Mouse (Mus musculus) regulatory T cell (primary cell): ENCODE data around the gene Col13a1.

Source experiments
- in situ Hi-C: fragments of 300-600 bp; cut with MboI, MseI; formaldehyde crosslinking; loops from one replicate; pipeline ENCODE4 v1.15.1; 2025; ENCODE audit warnings: high pct_unique_total_duplicates

Col13a1 gene

GRCm38 (mm10) chr10:61829046-61829445 is 149.9 kb downstream of the Col13a1 start:
- in situ Hi-C loops, result no loop called here

GRCm38 (mm10) chr10:61827950-61828936 is 150.7 kb downstream of the Col13a1 start:
- in situ Hi-C loops, result no loop called here

GRCm38 (mm10) chr10:61826753-61827435 is 152.0 kb downstream of the Col13a1 start:
- in situ Hi-C loops, result no loop called here

GRCm38 (mm10) chr10:61825979-61826752 is 152.7 kb downstream of the Col13a1 start:
- in situ Hi-C loops, result no loop called here

GRCm38 (mm10) chr10:61825536-61825935 is 153.4 kb downstream of the Col13a1 start:
- in situ Hi-C loops, result no loop called here

- in situ Hi-C loops, result no loop called here
These were observed 155.2 kb downstream of the Col13a1 start for GRCm38 (mm10) chr10:61823731-61824115.

GRCm38 (mm10) chr10:61822968-61823730 is 155.8 kb downstream of the Col13a1 start:
- in situ Hi-C loops, result no loop called here

GRCm38 (mm10) chr10:61820050-61820449 is 158.9 kb downstream of the Col13a1 start:
- in situ Hi-C loops, result no loop called here

- in situ Hi-C loops, result no loop called here
These were observed 166.9 kb downstream of the Col13a1 start for GRCm38 (mm10) chr10:61811987-61812386.

GRCm38 (mm10) chr10:61798133-61798576 is 180.8 kb downstream of the Col13a1 start:
- in situ Hi-C loops, result no loop called here

GRCm38 (mm10) chr10:61795458-61795857 is 183.4 kb downstream of the Col13a1 start:
- in situ Hi-C loops, result no loop called here

- in situ Hi-C loops, result no loop called here
These were observed 183.9 kb downstream of the Col13a1 start for GRCm38 (mm10) chr10:61794971-61795370.

- in situ Hi-C loops, result no loop called here
These were observed 185.9 kb downstream of the Col13a1 start for GRCm38 (mm10) chr10:61793015-61793414.

GRCm38 (mm10) chr10:61788499-61788898 is 190.4 kb downstream of the Col13a1 start:
- in situ Hi-C loops, result no loop called here
